Mouse (Mus musculus) spleen, postnatal 4 days (tissue): Measurements from ENCODE around the gene Adam12.

Experiments
- DNase-seq, 2 experiments: peaks; one replicate each; pipeline ENCODE4 v3.0.0; 2022; ENCODE audit warnings: low spot score in 2 of 2

The Adam12 gene

GRCm38 (mm10) chr7:134014733-134015132 lies 217.2 kb downstream of the Adam12 start:
- no peak for DNase-seq

- DNase-seq, result no peak
Observed at GRCm38 (mm10) chr7:134009157-134009556, 222.8 kb downstream of the Adam12 start.

GRCm38 (mm10) chr7:134007942-134008361 lies 224.0 kb downstream of the Adam12 start:
- no peak for DNase-seq

GRCm38 (mm10) chr7:134001581-134001980 lies 230.4 kb downstream of the Adam12 start:
- DNase-seq, result no peak

- DNase-seq, result no peak
Observed at GRCm38 (mm10) chr7:133990930-133991329, 241.0 kb downstream of the Adam12 start.

- no peak for DNase-seq
Observed at GRCm38 (mm10) chr7:133988356-133988755, 243.6 kb downstream of the Adam12 start.

GRCm38 (mm10) chr7:133986201-133986600 lies 245.7 kb downstream of the Adam12 start:
- no peak for DNase-seq

GRCm38 (mm10) chr7:133985648-133986047 lies 246.3 kb downstream of the Adam12 start:
- no peak for DNase-seq

- no peak for DNase-seq
Observed at GRCm38 (mm10) chr7:133976388-133977122, 255.4 kb downstream of the Adam12 start.

GRCm38 (mm10) chr7:133971086-133971485 lies 260.9 kb downstream of the Adam12 start:
- no peak for DNase-seq

GRCm38 (mm10) chr7:133970407-133970806 lies 261.5 kb downstream of the Adam12 start:
- DNase-seq, result no peak

- no peak for DNase-seq
Observed at GRCm38 (mm10) chr7:133967906-133968305, 264.0 kb downstream of the Adam12 start.

- no peak for DNase-seq
Observed at GRCm38 (mm10) chr7:133963501-133963900, 268.4 kb downstream of the Adam12 start.

- DNase-seq, result no peak
Observed at GRCm38 (mm10) chr7:133959200-133959599, 272.7 kb downstream of the Adam12 start.

GRCm38 (mm10) chr7:133957873-133958272 lies 274.1 kb downstream of the Adam12 start:
- DNase-seq, result no peak

GRCm38 (mm10) chr7:133954111-133955091 lies 277.5 kb downstream of the Adam12 start:
- DNase-seq, result no peak

- no peak for DNase-seq
Observed at GRCm38 (mm10) chr7:133951777-133952545, 280.0 kb downstream of the Adam12 start.

GRCm38 (mm10) chr7:133947360-133947759 lies 284.6 kb downstream of the Adam12 start:
- no peak for DNase-seq

- no peak for DNase-seq
Observed at GRCm38 (mm10) chr7:133946757-133947345, 285.1 kb downstream of the Adam12 start.

GRCm38 (mm10) chr7:133946113-133946512 lies 285.8 kb downstream of the Adam12 start:
- no peak for DNase-seq

- no peak for DNase-seq
Observed at GRCm38 (mm10) chr7:133940405-133940804, 291.5 kb downstream of the Adam12 start.
